Mouse (Mus musculus) ovary, adult 10 weeks (tissue): ENCODE results near the gene Srms. TPM values are rescaled to one million over a fixed set of nuclear protein-coding genes. Genes with fewer than 3 reads are reported as not detected.

Experiments used
- polyA plus RNA-seq: library from polyadenylated mRNA; stranded (reverse); fragments of 350-450 nt; fragmentation: Illumina TruSeq; extraction: RNeasy Lipid Tissue Mini Kit (QIAGEN cat#74804); gene quantifications from one replicate; pipeline ENCODE4 v1.2.3, GENCODE M21; 2014

The Srms gene
- not detected for polyA plus RNA-seq

DNA sequence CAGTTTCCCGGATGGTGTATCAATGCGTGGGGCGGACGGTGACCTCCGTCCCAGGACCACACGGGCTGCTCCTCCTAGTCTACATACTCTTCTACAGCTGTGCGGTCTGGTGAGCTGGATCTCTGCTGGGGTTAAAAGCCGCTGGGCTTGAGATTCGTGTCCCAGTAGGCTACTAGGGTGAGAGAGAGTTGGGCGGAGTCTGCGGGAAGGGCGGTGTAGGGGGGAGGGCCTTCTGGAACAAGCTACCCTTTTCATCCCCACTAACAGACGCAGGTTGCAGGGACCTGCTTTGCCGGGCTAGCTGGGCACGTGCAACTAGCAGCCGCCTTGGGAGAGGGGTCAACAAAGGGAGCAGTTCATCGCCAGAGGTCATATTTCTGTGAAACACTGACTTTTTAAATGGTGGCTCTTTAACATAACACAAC is at the start of gene Srms:
Gene Srms (minus strand): TSS at position 165 of the 425 bp plus-strand sequence.

DNA sequence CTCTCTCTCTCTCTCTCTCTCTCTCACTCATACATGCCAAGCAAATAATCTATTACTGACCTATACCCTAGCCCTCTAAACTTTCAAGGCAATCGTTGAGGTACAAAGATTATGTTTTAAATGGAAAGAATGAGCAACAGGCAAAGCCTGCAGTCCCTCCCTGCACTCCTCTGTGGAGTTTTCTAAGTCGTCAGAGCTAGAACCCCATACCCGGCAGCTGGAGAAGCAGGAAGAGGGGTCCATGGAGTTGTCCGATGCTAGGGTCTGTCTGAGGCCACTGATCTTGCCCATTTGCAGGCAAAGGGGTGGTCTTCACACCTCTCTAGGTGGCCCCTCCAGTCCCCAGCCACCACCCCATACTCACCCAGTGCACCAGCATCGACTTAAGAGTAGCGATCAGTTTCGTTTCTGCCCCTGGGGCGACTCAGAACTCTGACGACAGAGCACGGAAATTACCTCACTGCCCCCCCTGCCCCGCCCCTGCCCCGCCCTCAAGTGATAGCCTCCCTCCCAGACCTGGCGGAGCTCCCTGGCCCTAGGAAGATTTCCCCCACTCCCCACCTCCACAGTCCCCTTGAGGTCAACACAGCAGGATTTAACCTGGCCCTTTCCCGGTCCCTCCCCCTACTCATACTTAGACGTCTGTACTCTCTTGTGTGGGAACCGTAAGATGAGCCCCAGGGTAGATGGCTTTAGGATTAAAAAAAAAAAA is 28.8 kb upstream of the Srms start, which contains the start of gene Helz2:
Gene Helz2 (minus strand): TSS at position 426 of the 712 bp plus-strand sequence.

DNA sequence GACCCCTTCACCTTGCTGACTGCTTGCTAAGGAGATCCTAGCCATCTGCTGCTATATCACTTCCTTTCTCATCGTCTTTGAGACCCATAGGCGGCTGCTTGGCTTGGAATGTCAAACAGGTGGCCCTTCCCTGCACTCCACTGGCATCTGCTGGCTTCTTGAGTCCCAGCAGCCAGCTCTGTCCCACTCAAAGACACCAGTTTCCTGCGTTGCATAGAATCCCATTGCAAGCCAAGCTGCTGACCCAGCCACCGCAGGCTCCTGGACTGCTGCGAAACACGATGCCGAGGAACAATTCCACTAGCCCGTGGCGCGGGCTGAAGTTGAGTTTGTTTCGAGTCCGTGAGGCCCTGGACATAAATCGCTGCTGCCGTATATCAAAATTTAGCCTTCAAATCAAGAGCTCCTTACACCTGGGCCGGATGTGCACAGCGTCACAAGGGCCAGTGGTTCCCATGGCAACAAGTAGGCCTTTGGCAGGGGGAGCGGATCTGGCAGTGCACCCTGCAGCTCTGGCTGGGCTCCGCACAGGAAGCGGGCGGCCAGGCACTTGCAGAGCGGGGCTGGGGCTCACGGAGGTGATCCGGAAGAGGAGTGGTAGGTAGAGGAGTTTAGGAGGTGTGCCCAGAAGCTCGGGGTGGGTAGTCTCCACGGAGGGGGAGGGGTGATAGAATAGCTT is 6.7 kb upstream of the Srms start, which contains the start of gene Fndc11:
Gene Fndc11 (plus strand): TSS at position 476 of the 679 bp plus-strand sequence.

GRCm38 (mm10) chr2:181202422-181202821 is 10.6 kb downstream of the Srms start, which contains the start of gene Ptk6:
Gene Ptk6 (minus strand): TSS chr2:181202789.

GRCm38 (mm10) chr2:181187121-181188000 is 25.6 kb downstream of the Srms start, which contains the start of gene Ppdpf:
Gene Ppdpf (plus strand): TSS chr2:181187247.

GRCm38 (mm10) chr2:181156248-181157121 is 56.5 kb downstream of the Srms start, which contains the start of gene Eef1a2:
Gene Eef1a2 (minus strand): TSS chr2:181157014.

Other genes with a start within 250 kb of the Srms start
- gene Arfgap1, start 246.0 kb downstream of the Srms start, polyA plus RNA-seq, result 3.4 TPM
- gene Col20a1, start 226.7 kb downstream of the Srms start, polyA plus RNA-seq, result not detected
- gene Chrna4, start 169.6 kb downstream of the Srms start, polyA plus RNA-seq, result 1.3 TPM
- not detected for gene Kcnq2, start 77.9 kb downstream of the Srms start, polyA plus RNA-seq
- gene Eef1a2, start 56.2 kb downstream of the Srms start, polyA plus RNA-seq, result not detected
- 7.9 TPM for gene Ppdpf, start 25.9 kb downstream of the Srms start, polyA plus RNA-seq
- gene Ptk6, start 10.4 kb downstream of the Srms start, polyA plus RNA-seq, result not detected
- gene Fndc11, start 6.8 kb upstream of the Srms start, polyA plus RNA-seq, result not detected
- gene Helz2, start 28.8 kb upstream of the Srms start, polyA plus RNA-seq, result 1.2 TPM
- gene Gmeb2, start 74.8 kb upstream of the Srms start, polyA plus RNA-seq, result 5.6 TPM
- not detected for gene Stmn3, start 101.3 kb upstream of the Srms start, polyA plus RNA-seq
- gene Rtel1, start 106.6 kb upstream of the Srms start, polyA plus RNA-seq, result 7.9 TPM
- 0.86 TPM for gene Zgpat, start 151.7 kb upstream of the Srms start, polyA plus RNA-seq
- 28.3 TPM for gene Arfrp1, start 152.2 kb upstream of the Srms start, polyA plus RNA-seq
- 0.88 TPM for gene Lime1, start 166.9 kb upstream of the Srms start, polyA plus RNA-seq
- gene Zbtb46, start 246.2 kb upstream of the Srms start, polyA plus RNA-seq, result 11.5 TPM